Mouse (Mus musculus): ENCODE measurements around the gene Rab9. TPM values are rescaled to one million over a fixed set of nuclear protein-coding genes. Genes with fewer than 3 reads are reported as not detected.
"Not testable (repeated sequence)": the region's sequence is repeated elsewhere in the genome, so short reads cannot be mapped to it uniquely, and the experiment has no call there.

Rab9 gene
- total RNA-seq (2015) (45.1 and 50.2 TPM in 2 replicates), total RNA-seq (2017) (65.7 and 77.2 TPM in 2 replicates)

- ATAC-seq (ENCODE audit: poor library complexity, severe bottlenecking): peak; percentile 95
These were observed at the start of gene Rab9 for GRCm38 (mm10) chrX:166479365-166479983. Gene Rab9 (minus strand): TSS chrX:166479867.

DNA sequence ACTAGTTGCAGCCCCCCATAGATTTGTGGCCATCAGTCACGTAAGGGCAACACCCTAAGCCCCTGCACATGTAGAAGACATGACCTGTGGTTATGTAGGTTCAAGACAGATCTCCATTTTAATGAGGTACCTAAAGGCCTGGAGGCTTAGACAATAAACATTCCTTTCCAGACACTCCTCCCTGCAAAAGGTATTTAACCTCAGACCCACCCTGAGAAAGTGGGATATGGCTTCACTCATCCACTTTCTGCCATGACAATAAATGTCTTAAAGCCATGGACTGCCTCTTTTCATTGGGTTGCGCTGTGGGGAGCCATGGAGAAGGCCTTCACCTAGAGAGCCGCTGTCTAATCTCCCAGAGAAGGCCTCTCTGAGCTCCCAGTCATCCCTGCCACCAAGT is 48.5 kb upstream of the Rab9 start:
- no peak for ATAC-seq (ENCODE audit: poor library complexity, severe bottlenecking)

GRCm38 (mm10) chrX:166525637-166526315 is 46.1 kb upstream of the Rab9 start:
- no peak for ATAC-seq (ENCODE audit: poor library complexity, severe bottlenecking)

- ATAC-seq (ENCODE audit: poor library complexity, severe bottlenecking): peak; percentile 50
These were observed 41.1 kb upstream of the Rab9 start for GRCm38 (mm10) chrX:166520782-166521181.

GRCm38 (mm10) chrX:166518345-166518744 is 38.7 kb upstream of the Rab9 start, which contains the start of gene Tceanc:
Gene Tceanc (minus strand): TSS chrX:166518567.
- peak; percentile 39 for ATAC-seq (ENCODE audit: poor library complexity, severe bottlenecking)

GRCm38 (mm10) chrX:166516631-166517030 is 37.0 kb upstream of the Rab9 start:
- no peak for ATAC-seq (ENCODE audit: poor library complexity, severe bottlenecking)

- no peak for ATAC-seq (ENCODE audit: poor library complexity, severe bottlenecking)
These were observed 36.3 kb upstream of the Rab9 start for GRCm38 (mm10) chrX:166515923-166516322.

DNA sequence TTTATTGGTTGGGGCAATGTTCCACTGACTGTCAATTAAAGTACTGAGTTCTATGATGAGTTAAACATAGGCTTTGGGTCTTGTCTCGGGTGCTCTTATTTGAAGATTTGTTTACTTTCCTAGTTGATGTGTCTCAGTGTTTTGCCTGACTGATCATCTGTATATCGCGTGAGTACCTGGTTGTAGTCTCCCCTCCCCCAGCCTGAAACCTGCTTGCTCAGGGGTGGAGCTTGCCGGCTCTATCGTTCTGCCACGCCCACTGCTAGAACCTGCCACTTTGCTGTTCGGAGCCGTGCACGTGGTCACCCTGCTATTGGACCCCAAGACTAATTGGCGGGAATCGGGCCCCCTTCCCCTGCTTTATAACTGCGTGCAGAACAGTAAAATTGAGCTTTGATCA is 34.4 kb upstream of the Rab9 start:
- not testable (repeated sequence) for ATAC-seq (ENCODE audit: poor library complexity, severe bottlenecking)

DNA sequence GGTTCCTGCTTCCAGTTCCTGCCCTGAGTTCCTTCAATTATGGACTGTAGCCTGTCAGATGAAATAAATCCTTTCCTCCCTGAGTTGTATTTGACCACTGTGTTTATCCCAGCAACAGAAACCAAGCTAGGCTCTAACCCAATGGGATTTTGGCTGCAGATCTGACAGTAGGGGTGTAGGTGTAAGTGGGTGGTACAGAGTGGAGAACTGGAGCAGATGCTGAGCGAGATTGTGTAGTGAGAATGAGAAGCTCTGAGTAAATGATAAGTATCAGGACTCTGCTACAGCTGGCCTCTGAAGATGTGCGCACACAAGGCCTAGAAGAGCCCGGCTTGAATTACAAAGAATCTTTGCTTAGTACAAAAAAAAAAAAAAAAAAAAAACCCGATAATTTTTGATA is 32.4 kb upstream of the Rab9 start:
- no peak for ATAC-seq (ENCODE audit: poor library complexity, severe bottlenecking)

DNA sequence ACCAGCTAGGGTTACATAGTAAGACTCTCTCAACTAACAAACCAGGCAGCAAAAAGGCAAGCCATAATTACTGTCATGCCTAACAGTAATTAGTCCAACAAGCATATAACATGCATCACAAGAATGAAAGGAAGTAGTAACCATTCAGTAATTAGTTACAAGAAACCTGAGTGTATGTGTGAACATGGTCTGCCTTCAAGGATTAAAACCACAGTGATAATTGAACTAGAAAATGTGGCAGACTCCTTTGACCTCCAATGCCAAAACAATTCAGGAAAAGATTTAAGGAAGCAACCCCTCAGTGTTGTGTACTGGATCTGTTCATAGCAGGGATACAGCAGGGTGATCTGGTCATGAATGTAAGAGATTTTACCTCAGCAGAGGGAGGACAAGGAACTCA is 31.4 kb upstream of the Rab9 start:
- ATAC-seq (ENCODE audit: poor library complexity, severe bottlenecking): no peak

DNA sequence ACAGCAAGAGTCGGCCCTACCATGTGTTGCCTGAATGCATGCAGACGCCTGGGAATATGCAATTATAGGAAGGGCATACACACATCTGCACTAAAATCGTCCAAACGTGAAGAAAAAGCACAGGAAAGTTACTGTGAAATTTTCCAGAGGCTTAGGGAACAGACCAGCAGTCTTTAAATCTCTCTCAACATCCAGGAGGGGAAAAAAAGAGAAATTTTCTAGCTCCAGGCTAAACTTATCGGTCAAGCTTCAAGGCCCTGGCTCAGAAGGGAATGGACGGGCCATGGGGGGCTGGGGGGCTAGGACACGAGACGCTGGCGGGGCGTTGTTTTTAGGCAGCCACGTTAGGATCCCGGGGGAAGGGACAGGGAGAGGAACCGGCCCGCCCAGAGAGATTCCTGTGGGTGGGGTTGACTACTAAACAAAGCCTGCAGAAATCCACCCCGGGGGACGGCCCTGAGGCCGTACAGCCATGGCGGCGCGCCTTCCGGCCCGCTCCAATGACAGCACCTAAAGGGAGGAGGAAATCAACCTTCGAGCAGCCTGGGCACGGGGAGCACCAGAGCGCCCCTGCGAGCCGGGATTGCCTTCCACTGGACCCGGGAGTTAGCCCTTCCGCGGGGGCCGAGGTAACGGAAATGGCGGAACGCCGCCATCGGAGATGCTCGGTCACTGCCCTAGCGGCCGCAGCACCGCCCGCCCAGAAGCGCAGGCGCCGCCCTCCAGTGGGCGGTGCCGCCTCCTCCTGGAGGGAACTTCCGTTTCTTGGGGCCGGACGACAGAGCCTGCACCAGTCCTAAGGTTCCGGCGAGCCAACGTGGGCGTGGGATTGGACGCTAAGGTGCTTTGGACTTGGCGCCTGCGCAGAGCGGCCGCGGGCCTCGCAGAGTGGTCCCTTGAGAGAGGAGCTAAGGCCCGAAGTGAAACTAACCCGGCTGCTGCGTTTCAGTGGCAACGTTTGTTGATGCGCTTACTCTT is 30.4 kb upstream of the Rab9 start:
- peak; percentile 97 for ATAC-seq (ENCODE audit: poor library complexity, severe bottlenecking)

DNA sequence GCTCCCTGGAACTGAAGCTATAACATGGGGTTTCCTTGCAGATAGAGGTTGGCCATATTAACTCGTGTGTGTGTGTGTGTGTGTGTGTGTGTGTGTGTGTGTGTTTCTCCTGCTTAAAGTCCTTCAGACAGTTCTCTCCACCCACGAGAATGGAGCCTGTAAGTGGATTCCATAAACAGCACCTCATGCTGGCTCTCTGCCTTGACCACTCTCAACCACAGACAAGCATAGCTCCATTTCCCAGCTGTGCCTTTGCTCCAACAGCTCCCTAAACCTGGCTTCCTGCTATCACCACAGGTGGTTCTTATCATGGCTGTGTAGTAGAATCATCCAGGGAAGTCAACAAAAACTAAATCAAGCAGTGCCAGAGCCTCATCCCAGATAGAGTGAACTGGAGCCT is 24.8 kb upstream of the Rab9 start:
- no peak for ATAC-seq (ENCODE audit: poor library complexity, severe bottlenecking)

GRCm38 (mm10) chrX:166499496-166500190 is 20.0 kb upstream of the Rab9 start:
- peak; percentile 55; the same call in 1 of the 2 replicates for ATAC-seq (ENCODE audit: poor library complexity, severe bottlenecking)

- ATAC-seq (ENCODE audit: poor library complexity, severe bottlenecking): peak; percentile 79
These were observed 18.1 kb upstream of the Rab9 start for GRCm38 (mm10) chrX:166497771-166498170.

GRCm38 (mm10) chrX:166495052-166495451 is 15.4 kb upstream of the Rab9 start:
- no peak for ATAC-seq (ENCODE audit: poor library complexity, severe bottlenecking)

DNA sequence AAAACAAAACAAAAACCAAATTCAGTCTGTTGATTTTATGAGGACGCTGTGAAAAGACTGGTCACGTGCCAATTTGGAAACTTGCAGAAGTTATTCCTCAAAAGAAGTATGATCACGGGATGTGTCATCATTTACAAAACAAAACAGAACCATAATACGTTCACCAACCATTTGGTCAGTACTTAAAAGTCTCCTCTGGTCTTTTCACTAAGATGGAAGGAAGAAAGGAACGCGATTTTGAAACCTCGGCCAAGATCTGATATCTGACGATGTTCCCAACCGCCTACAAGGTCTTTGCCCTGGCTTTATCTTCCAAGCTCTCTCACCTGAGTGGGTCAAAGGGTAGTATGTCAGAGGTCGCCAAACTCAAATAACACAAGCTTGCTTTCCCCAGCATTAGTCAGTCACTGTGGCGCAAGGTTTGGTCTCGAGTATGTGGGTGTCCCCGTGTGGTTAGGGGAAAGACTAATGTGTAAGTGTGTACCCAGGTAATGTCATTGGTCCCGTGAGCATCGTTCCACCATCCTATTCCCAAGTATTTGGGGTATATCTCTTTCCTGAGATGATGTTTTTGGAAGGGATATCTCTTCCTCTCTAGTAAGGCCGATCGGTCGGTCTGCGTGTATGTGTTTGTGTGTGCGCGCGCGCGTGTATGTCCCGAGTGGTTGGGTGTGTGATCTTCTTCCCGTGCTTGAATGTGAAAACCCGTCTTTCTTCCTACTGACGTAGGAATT is 869 bp downstream of the Rab9 start:
- peak; percentile 45 for ATAC-seq (ENCODE audit: poor library complexity, severe bottlenecking)

DNA sequence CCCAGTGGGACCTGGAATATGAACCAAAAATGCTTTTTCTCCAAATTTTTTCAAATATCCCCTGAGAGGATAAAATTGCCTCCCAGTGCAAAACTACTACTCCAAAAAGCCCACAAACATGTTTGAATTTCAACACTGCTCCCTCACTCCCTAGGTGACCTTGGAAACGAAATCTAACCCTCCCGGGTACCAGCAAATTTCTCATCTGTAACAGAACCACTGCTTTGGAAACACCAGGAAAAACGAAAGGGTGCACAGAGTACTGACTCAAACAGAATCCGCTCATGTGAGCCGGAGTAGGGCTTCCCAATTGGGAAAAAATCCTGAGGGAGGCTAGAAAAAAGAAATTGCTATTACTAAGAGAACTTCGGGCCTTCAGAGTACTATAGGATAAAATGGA is 2.3 kb downstream of the Rab9 start:
- ATAC-seq (ENCODE audit: poor library complexity, severe bottlenecking): no peak

DNA sequence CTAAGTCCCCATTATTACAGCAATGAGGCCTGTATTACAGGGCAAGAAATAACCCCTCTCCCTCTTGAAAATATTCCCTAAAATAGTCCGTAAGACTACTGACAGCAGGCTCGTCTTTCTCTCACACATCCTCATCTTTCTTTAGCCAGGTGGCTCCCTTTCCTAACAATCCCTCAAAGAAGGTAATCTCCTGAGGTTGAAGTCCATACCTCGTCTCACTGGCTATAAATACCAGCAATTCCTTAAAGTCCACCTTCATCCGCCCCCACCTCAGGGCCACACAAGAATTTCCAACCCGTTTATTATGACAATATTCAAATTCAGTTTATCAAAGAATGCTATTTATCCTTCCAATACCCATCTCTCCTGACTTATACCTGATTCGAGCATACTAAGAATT is 7.1 kb downstream of the Rab9 start:
- ATAC-seq (ENCODE audit: poor library complexity, severe bottlenecking): no peak

- ATAC-seq (ENCODE audit: poor library complexity, severe bottlenecking): no peak
These were observed 11.3 kb downstream of the Rab9 start for GRCm38 (mm10) chrX:166468321-166468720.

DNA sequence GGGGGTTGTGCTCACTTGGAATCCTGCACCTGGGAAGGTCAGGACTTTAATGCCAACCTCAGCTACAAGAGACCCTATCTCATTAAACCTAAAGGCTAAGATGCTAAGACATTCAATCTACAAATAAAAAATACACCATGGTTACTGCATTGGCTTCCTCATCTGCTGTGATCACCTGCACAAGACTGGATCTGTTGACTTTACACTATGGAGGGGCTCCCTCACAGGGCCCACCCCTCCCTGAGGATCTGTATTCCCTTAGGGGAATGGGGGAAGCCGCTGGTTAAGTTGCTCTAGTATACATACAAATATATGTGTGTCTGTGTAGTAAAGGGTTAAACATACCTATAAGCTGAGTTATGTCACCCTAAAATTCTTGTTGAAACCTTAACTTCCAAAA is 24.1 kb downstream of the Rab9 start:
- ATAC-seq (ENCODE audit: poor library complexity, severe bottlenecking): no peak

All from megakaryocyte, adult 5-6 weeks (primary cell).